Mouse (Mus musculus) ES-Bruce4 (cell line): ENCODE data around the gene Akap5.

Experiments used
- CTCF ChIP-seq: IDR thresholded peaks from one replicate; pipeline ENCODE4 v1.8.1; 2011; ENCODE audit warnings: low read depth, low read length
- POLR2A ChIP-seq: IDR thresholded peaks from one replicate; pipeline ENCODE4 v1.8.1; 2011; ENCODE audit warnings: low read length; ENCODE audit not compliant: insufficient read depth

DNA sequence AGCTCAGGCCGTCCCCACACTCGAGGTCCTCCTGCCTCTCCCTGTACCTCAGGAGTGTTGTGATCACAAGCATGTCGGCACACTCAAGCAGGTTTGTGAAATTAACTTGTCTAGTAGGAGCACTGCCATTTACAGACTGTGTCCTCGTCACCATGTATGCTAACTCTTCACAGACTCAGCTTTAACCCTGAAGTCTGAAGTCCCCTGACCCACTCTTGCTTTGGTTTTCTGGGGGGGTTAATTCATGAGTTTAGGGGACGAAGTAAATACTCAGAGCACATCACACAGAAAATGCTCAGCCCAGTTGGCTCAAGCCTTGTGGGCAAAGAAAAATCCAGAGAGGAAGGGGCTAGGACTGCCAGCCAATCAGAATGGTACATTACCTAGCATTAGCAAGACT, 10.9 kb downstream of the Akap5 start:
- TF ChIP-seq POLR2A (no peak), CTCF (no peak)
